Mouse (Mus musculus) olfactory bulb, adult 2 months (tissue): ENCODE results near the gene 1700007K13Rik.

Experiments used
- CTCF ChIP-seq: fragments of 200-500 bp; IDR thresholded peaks from 2 replicates; pipeline ENCODE4 v1.5.1; 2012; ENCODE audit warnings: low read depth, mild to moderate bottlenecking, low read length, moderate library complexity; ENCODE audit not compliant: insufficient read depth
- POLR2A ChIP-seq: fragments of 200-500 bp; IDR thresholded peaks from 2 replicates; pipeline ENCODE4 v1.6.1; 2012; ENCODE audit warnings: mild to moderate bottlenecking, low read depth, low read length, moderate library complexity; ENCODE audit not compliant: insufficient read depth

DNA sequence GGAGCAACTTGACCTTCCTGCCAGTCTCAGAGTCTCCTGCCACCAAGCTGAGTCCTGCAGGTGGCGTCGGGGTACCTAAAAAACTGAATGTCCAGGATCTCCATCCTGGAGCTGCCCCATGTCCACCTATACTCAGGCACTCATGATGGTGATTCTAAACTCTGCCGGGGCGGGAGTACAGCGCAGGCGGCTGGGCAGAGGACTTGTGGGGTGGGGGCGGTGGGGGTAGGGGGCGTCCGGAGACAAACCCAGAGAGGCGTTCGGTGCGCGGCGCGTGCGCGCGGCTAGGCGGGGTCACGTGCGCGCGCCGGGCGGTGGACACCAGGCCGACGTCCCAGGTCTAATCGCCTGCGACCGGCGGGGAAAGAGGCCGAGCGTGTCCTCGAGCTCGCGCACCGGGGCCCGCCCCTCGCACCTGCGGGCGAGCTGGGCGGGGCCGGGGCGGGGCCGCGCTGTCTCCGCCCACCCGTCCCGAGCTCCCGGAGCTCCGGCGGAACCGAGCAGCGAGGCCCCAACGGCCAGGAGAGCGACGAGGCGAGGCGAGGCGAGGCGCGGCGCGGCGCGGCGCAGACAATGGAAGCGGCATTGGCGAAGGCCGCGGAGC, 46.8 kb upstream of the 1700007K13Rik start, which contains the start of gene Ralgds:
- TF ChIP-seq CTCF (no peak), POLR2A (0 out of 2 replicates have a peak, but pooled peaks have one; percentile 25)
